Mouse (Mus musculus) kidney, embryonic 15.5 days (tissue): ENCODE results near the gene Cacna1c. TPM values are rescaled to one million over a fixed set of nuclear protein-coding genes. Genes with fewer than 3 reads are reported as not detected.

Experiments used
- polyA plus RNA-seq: library from polyadenylated mRNA; unstranded; fragments of >200 nt; fragmentation: Nextera tagmentation; extraction: Ambion mirVana; gene quantifications from 2 replicates; pipeline ENCODE4 v1.2.1, GENCODE M21; 2015

The Cacna1c gene
- polyA plus RNA-seq, 1 experiment from 2014 or later: 2.7 TPM

Other genes starting within 250 kb of the Cacna1c start
- gene Dcp1b, start 21.2 kb downstream of the Cacna1c start, polyA plus RNA-seq: 7.3 and 8.3 TPM in 2 replicates
- gene Cacna2d4, start 40.1 kb upstream of the Cacna1c start, polyA plus RNA-seq: 0.08 and 0.17 TPM in 2 replicates
- 0.14 and 0.26 TPM in 2 replicates for gene Lrtm2, start 134.3 kb upstream of the Cacna1c start, polyA plus RNA-seq
- 42.3 and 45.0 TPM in 2 replicates for gene Adipor2, start 221.3 kb upstream of the Cacna1c start, polyA plus RNA-seq